8 mouse cellular contexts compared by ENCODE assay signal in genomic region chr2:34754551-34755358, GRCm38 (mm10). TPM values are rescaled to one million over a fixed set of nuclear protein-coding genes. Genes with fewer than 3 reads are reported as not detected.
DNase-seq lines count a peak whose midpoint lies in the region; ATAC-seq and TF ChIP-seq lines count a peak whose summit lies in the region.

Gapvd1 (minus strand) TSS chr2:34755232.

- peaks cover 16% of the 10 kb centered on the region; the same call in 1 of the 2 replicates for H3K79me2 ChIP-seq in liver, adult 2 months (ENCODE audit: control insufficient read depth, insufficient read depth, low read length)

- H3K4me3 ChIP-seq in embryonic facial prominence, embryonic 12.5 days: peak within 1 kb of the TSS; percentile 95
- peak within 1 kb of the TSS; percentile 95 for H3K4me3 ChIP-seq in heart, embryonic 10.5 days
- peak within 1 kb of the TSS; percentile 86 for H3K4me3 ChIP-seq in liver, adult 2 months (ENCODE audit: insufficient read depth, low read depth, low read length)

- H3K4me1 ChIP-seq in embryonic facial prominence, embryonic 12.5 days: peaks cover 3% of the 10 kb centered on the region; the same call in 1 of the 2 replicates
- H3K4me1 ChIP-seq in heart, embryonic 10.5 days: peaks cover 10% of the 10 kb centered on the region; the same call in 1 of the 2 replicates
- H3K4me1 ChIP-seq in liver, adult 2 months (ENCODE audit: control insufficient read depth, insufficient read depth, low read length): peaks cover 11% of the 10 kb centered on the region

- H3K4me2 ChIP-seq in embryonic facial prominence, embryonic 12.5 days (replicated peaks): peak within 1 kb of the TSS; percentile 63

- DNase-seq in CD4-positive, CD25-positive, alpha-beta regulatory T cell, adult 2 months (ENCODE audit: low read depth, low spot score): peak; percentile 53
- DNase-seq in adrenal gland, adult 2 months: peak; percentile 52
- DNase-seq in heart, embryonic 10.5 days (ENCODE audit: low spot score): peak; percentile 80
- peak; percentile 33 for DNase-seq in kidney, adult 9 months
- peak; percentile 82 for DNase-seq in liver, adult 2 months (ENCODE audit: extremely low read depth, low read depth, low spot score)
- DNase-seq in naive thymus-derived CD4-positive, alpha-beta T cell, adult 2 months (ENCODE audit: low read depth): peak; percentile 63
- no peak for DNase-seq in urinary bladder, postnatal 10 days (ENCODE audit: low spot score)

- no peak for TF ChIP-seq CTCF in liver, adult 2 months (IDR thresholded peaks at IDR 0.05; ENCODE audit: low read depth, low read length)

- no peak; the same call in 1 of the 2 replicates for TF ChIP-seq POLR2A in liver, adult 2 months (IDR thresholded peaks at IDR 0.05; ENCODE audit: extremely low read depth, insufficient read depth, low read length)

- H3K9me3 ChIP-seq in embryonic facial prominence, embryonic 12.5 days: no peaks in the 10 kb centered on the region
- no peaks in the 10 kb centered on the region for H3K9me3 ChIP-seq in heart, embryonic 10.5 days

- peak within 1 kb of the TSS; percentile 96 for H3K9ac ChIP-seq in embryonic facial prominence, embryonic 12.5 days
- peak within 1 kb of the TSS; percentile 100 for H3K9ac ChIP-seq in liver, adult 2 months (ENCODE audit: low read depth, low read length)

- peak within 1 kb of the TSS; percentile 94 for H3K27ac ChIP-seq in embryonic facial prominence, embryonic 12.5 days
- peak within 1 kb of the TSS; percentile 96 for H3K27ac ChIP-seq in heart, embryonic 10.5 days
- H3K27ac ChIP-seq in liver, adult 2 months (replicated peaks; ENCODE audit: insufficient read depth, low read depth, low read length): peak within 1 kb of the TSS; percentile 85

- H3K36me3 ChIP-seq in embryonic facial prominence, embryonic 12.5 days: no peaks in the 10 kb centered on the region
- H3K36me3 ChIP-seq in heart, embryonic 10.5 days: no peaks in the 10 kb centered on the region
- no peaks in the 10 kb centered on the region for H3K36me3 ChIP-seq in liver, adult 2 months (ENCODE audit: control insufficient read depth, insufficient read depth, low read length)

- WGBS in embryonic facial prominence, embryonic 12.5 days: 2% methylated on average over 13 of the region's 14 CpGs
- WGBS in heart, embryonic 10.5 days: 2% methylated on average over 14 of the region's 14 CpGs
- 2% methylated on average over 14 of the region's 14 CpGs for WGBS in liver, adult 2 months

- ATAC-seq in embryonic facial prominence, embryonic 12.5 days (ENCODE audit: insufficient number of reproducible peaks, insufficient read depth, low FRiP score, low TSS enrichment): peak; percentile 53; the same call in 1 of the 2 replicates

- H3K27me3 ChIP-seq in embryonic facial prominence, embryonic 12.5 days: no peaks in the 10 kb centered on the region
- no peaks in the 10 kb centered on the region for H3K27me3 ChIP-seq in heart, embryonic 10.5 days (ENCODE audit: insufficient read depth, poor library complexity, severe bottlenecking)
- H3K27me3 ChIP-seq in liver, adult 2 months (ENCODE audit: control insufficient read depth, insufficient read depth, low read length): no peaks in the 10 kb centered on the region

RNA-seq across cellular contexts. Expression of gene Gapvd1, which starts in this region (rescaled TPM):
- 10 to 100 TPM; 47.7 to 64.7 TPM for total RNA-seq in adrenal gland, adult 2 months (2021)
- polyA plus RNA-seq in adrenal gland, adult 2 months (2012; rRNA removed): 7.6 and 9.1 TPM in 2 replicates
- polyA plus RNA-seq in embryonic facial prominence, embryonic 12.5 days (2016; fragmentation: Nextera tagmentation; extraction: Ambion mirVana): 97.6 and 108 TPM in 2 replicates
- polyA plus RNA-seq in heart, embryonic 10.5 days (2016; fragmentation: Nextera tagmentation; extraction: Ambion mirVana): 63.7 and 80.0 TPM in 2 replicates
- total RNA-seq in liver, adult 2 months (2014; rRNA removed): 32.4 and 37.1 TPM in 2 replicates
- polyA plus RNA-seq in liver, adult 2 months (2012; rRNA removed): 9.2 and 10.6 TPM in 2 replicates
